Mouse (Mus musculus) stomach, adult 2 months (tissue): ENCODE measurements around the gene Rrh. TPM values are rescaled to one million over a fixed set of nuclear protein-coding genes. Genes with fewer than 3 reads are reported as not detected.

Experiments used
- polyA plus RNA-seq: library from polyadenylated mRNA; depleted of rRNA; stranded (reverse); fragments of >200 nt; gene quantifications from 2 replicates; pipeline ENCODE4 v1.2.3, GENCODE M21; 2012; rRNA removed

Rrh gene
- not detected in 2 replicates for polyA plus RNA-seq

GRCm38 (mm10) chr3:129822206-129822775 lies at the start of gene Rrh:
Gene Rrh (minus strand): TSS chr3:129822587.

GRCm38 (mm10) chr3:129835388-129835934 lies 13.1 kb upstream of the Rrh start, which contains the start of gene Cfi:
Gene Cfi (plus strand): TSS chr3:129835884.

GRCm38 (mm10) chr3:129831035-129831568 lies 8.7 kb upstream of the Rrh start, which contains the start of gene Gar1:
Gene Gar1 (minus strand): TSS chr3:129831396.

GRCm38 (mm10) chr3:129803765-129804164 lies 18.6 kb downstream of the Rrh start, which contains the start of gene Lrit3:
Gene Lrit3 (minus strand): TSS chr3:129804030.

GRCm38 (mm10) chr3:129754650-129755604 lies 67.5 kb downstream of the Rrh start, which contains the start of gene Egf:
Gene Egf (minus strand): TSS chr3:129755316.

Other genes with a start within 250 kb of the Rrh start
- gene Egf, start 67.3 kb downstream of the Rrh start, polyA plus RNA-seq: 1.2 and 2.3 TPM in 2 replicates
- 0.17 and 0.30 TPM in 2 replicates for gene Lrit3, start 18.6 kb downstream of the Rrh start, polyA plus RNA-seq
- 4.4 and 4.7 TPM in 2 replicates for gene Gar1, start 8.8 kb upstream of the Rrh start, polyA plus RNA-seq
- gene Cfi, start 13.3 kb upstream of the Rrh start, polyA plus RNA-seq: 31.6 and 31.9 TPM in 2 replicates
- gene Pla2g12a, start 56.0 kb upstream of the Rrh start, polyA plus RNA-seq: 68.0 and 107 TPM in 2 replicates
- 72.1 and 77.5 TPM in 2 replicates for gene Casp6, start 78.8 kb upstream of the Rrh start, polyA plus RNA-seq
- 3.4 and 3.5 TPM in 2 replicates for gene Mcub, start 147.6 kb upstream of the Rrh start, polyA plus RNA-seq
- 18.9 and 27.3 TPM in 2 replicates for gene Sec24b, start 239.0 kb upstream of the Rrh start, polyA plus RNA-seq